Mouse (Mus musculus): Measurements from ENCODE around the gene Lin52. TPM values are rescaled to one million over a fixed set of nuclear protein-coding genes. Genes with fewer than 3 reads are reported as not detected.

The Lin52 gene
- polyA plus RNA-seq, 1 experiment, result 24.5 TPM

GRCm38 (mm10) chr12:84459845-84460244 lies 8.6 kb downstream of the Lin52 start:
- no peak overlapping the region for H3K27ac ChIP-seq (ENCODE audit: control insufficient read depth, insufficient read depth, low read length)
- TF ChIP-seq CTCF (IDR thresholded peaks at IDR 0.05; ENCODE audit: borderline replicate concordance, control insufficient read depth, extremely low read depth, insufficient read depth, low read length, poor library complexity), result no peak
- TF ChIP-seq POLR2A (IDR thresholded peaks at IDR 0.05; ENCODE audit: control insufficient read depth, extremely low read depth, insufficient read depth, low read length, poor library complexity), result no peak
- no peak overlapping the region for H3K4me3 ChIP-seq (ENCODE audit: control insufficient read depth, insufficient read depth, low read length)
- no peaks in the 10 kb centered on the region for H3K4me1 ChIP-seq (replicated peaks; ENCODE audit: control insufficient read depth, insufficient read depth, low read length)
- H3K27me3 ChIP-seq (ENCODE audit: control insufficient read depth, insufficient read depth, low read length), result no peaks in the 10 kb centered on the region
- 95% methylated on average over 1 of the region's 1 CpGs for WGBS
- H3K36me3 ChIP-seq (ENCODE audit: control insufficient read depth, insufficient read depth, low read length), result peaks cover 61% of the 10 kb centered on the region
- no peak for DNase-seq

GRCm38 (mm10) chr12:84461416-84461815 lies 10.2 kb downstream of the Lin52 start:
- no peak for TF ChIP-seq POLR2A (IDR thresholded peaks at IDR 0.05; ENCODE audit: control insufficient read depth, extremely low read depth, insufficient read depth, low read length, poor library complexity)
- no peak for TF ChIP-seq CTCF (IDR thresholded peaks at IDR 0.05; ENCODE audit: borderline replicate concordance, control insufficient read depth, extremely low read depth, insufficient read depth, low read length, poor library complexity)
- no peak overlapping the region for H3K4me3 ChIP-seq (ENCODE audit: control insufficient read depth, insufficient read depth, low read length)
- no peaks in the 10 kb centered on the region for H3K27me3 ChIP-seq (ENCODE audit: control insufficient read depth, insufficient read depth, low read length)
- peaks cover 61% of the 10 kb centered on the region for H3K36me3 ChIP-seq (ENCODE audit: control insufficient read depth, insufficient read depth, low read length)
- no peaks in the 10 kb centered on the region for H3K4me1 ChIP-seq (replicated peaks; ENCODE audit: control insufficient read depth, insufficient read depth, low read length)
- H3K27ac ChIP-seq (ENCODE audit: control insufficient read depth, insufficient read depth, low read length), result no peak overlapping the region
- 93% methylated on average over 5 of the region's 5 CpGs for WGBS
- DNase-seq, result no peak

GRCm38 (mm10) chr12:84462856-84463255 lies 11.6 kb downstream of the Lin52 start:
- TF ChIP-seq POLR2A (IDR thresholded peaks at IDR 0.05; ENCODE audit: control insufficient read depth, extremely low read depth, insufficient read depth, low read length, poor library complexity) (no peak), CTCF (IDR thresholded peaks at IDR 0.05; ENCODE audit: borderline replicate concordance, control insufficient read depth, extremely low read depth, insufficient read depth, low read length, poor library complexity) (no peak)
- DNase-seq, result no peak
- peaks cover 51% of the 10 kb centered on the region for H3K36me3 ChIP-seq (ENCODE audit: control insufficient read depth, insufficient read depth, low read length)
- H3K27ac ChIP-seq (ENCODE audit: control insufficient read depth, insufficient read depth, low read length), result no peak overlapping the region
- no peaks in the 10 kb centered on the region for H3K4me1 ChIP-seq (replicated peaks; ENCODE audit: control insufficient read depth, insufficient read depth, low read length)
- H3K27me3 ChIP-seq (ENCODE audit: control insufficient read depth, insufficient read depth, low read length), result no peaks in the 10 kb centered on the region
- 93% methylated on average over 3 of the region's 3 CpGs for WGBS
- no peak overlapping the region for H3K4me3 ChIP-seq (ENCODE audit: control insufficient read depth, insufficient read depth, low read length)

GRCm38 (mm10) chr12:84468701-84469100 lies 17.5 kb downstream of the Lin52 start:
- H3K4me3 ChIP-seq (ENCODE audit: control insufficient read depth, insufficient read depth, low read length), result no peak overlapping the region
- H3K4me1 ChIP-seq (replicated peaks; ENCODE audit: control insufficient read depth, insufficient read depth, low read length), result no peaks in the 10 kb centered on the region
- no peak overlapping the region for H3K27ac ChIP-seq (ENCODE audit: control insufficient read depth, insufficient read depth, low read length)
- TF ChIP-seq POLR2A (IDR thresholded peaks at IDR 0.05; ENCODE audit: control insufficient read depth, extremely low read depth, insufficient read depth, low read length, poor library complexity) (no peak), CTCF (IDR thresholded peaks at IDR 0.05; ENCODE audit: borderline replicate concordance, control insufficient read depth, extremely low read depth, insufficient read depth, low read length, poor library complexity) (no peak)
- peaks cover 18% of the 10 kb centered on the region for H3K36me3 ChIP-seq (ENCODE audit: control insufficient read depth, insufficient read depth, low read length)
- WGBS, result 0% methylated on average over 1 of the region's 1 CpGs
- no peaks in the 10 kb centered on the region for H3K27me3 ChIP-seq (ENCODE audit: control insufficient read depth, insufficient read depth, low read length)
- DNase-seq, result no peak

GRCm38 (mm10) chr12:84478937-84479336 lies 27.7 kb downstream of the Lin52 start:
- no peak overlapping the region for H3K4me3 ChIP-seq (ENCODE audit: control insufficient read depth, insufficient read depth, low read length)
- no peaks in the 10 kb centered on the region for H3K4me1 ChIP-seq (replicated peaks; ENCODE audit: control insufficient read depth, insufficient read depth, low read length)
- 96% methylated on average over 7 of the region's 7 CpGs for WGBS
- DNase-seq, result no peak
- no peak for TF ChIP-seq CTCF (IDR thresholded peaks at IDR 0.05; ENCODE audit: borderline replicate concordance, control insufficient read depth, extremely low read depth, insufficient read depth, low read length, poor library complexity)
- no peak for TF ChIP-seq POLR2A (IDR thresholded peaks at IDR 0.05; ENCODE audit: control insufficient read depth, extremely low read depth, insufficient read depth, low read length, poor library complexity)
- H3K27me3 ChIP-seq (ENCODE audit: control insufficient read depth, insufficient read depth, low read length), result no peaks in the 10 kb centered on the region
- no peaks in the 10 kb centered on the region; the same call in 1 of the 2 replicates for H3K36me3 ChIP-seq (ENCODE audit: control insufficient read depth, insufficient read depth, low read length)
- H3K27ac ChIP-seq (ENCODE audit: control insufficient read depth, insufficient read depth, low read length), result no peak overlapping the region

- 97% methylated on average over 2 of the region's 2 CpGs for WGBS
- no peak for DNase-seq
- no peaks in the 10 kb centered on the region for H3K36me3 ChIP-seq (ENCODE audit: control insufficient read depth, insufficient read depth, low read length)
- H3K27me3 ChIP-seq (ENCODE audit: control insufficient read depth, insufficient read depth, low read length), result no peaks in the 10 kb centered on the region
- no peak overlapping the region for H3K27ac ChIP-seq (ENCODE audit: control insufficient read depth, insufficient read depth, low read length)
- no peak for TF ChIP-seq CTCF (IDR thresholded peaks at IDR 0.05; ENCODE audit: borderline replicate concordance, control insufficient read depth, extremely low read depth, insufficient read depth, low read length, poor library complexity)
- no peak for TF ChIP-seq POLR2A (IDR thresholded peaks at IDR 0.05; ENCODE audit: control insufficient read depth, extremely low read depth, insufficient read depth, low read length, poor library complexity)
- no peaks in the 10 kb centered on the region for H3K4me1 ChIP-seq (replicated peaks; ENCODE audit: control insufficient read depth, insufficient read depth, low read length)
- no peak overlapping the region for H3K4me3 ChIP-seq (ENCODE audit: control insufficient read depth, insufficient read depth, low read length)
Measured at GRCm38 (mm10) chr12:84481251-84481650, 30.0 kb downstream of the Lin52 start.
